Mouse (Mus musculus) ES-E14 (cell line): ENCODE results near the gene Klhl20.

ENCODE experiments used
- HCFC1 ChIP-seq: IDR thresholded peaks from 2 replicates; pipeline ENCODE4 v1.6.1; 2012; ENCODE audit warnings: low read length, inconsistent platforms, borderline replicate concordance; ENCODE audit not compliant: insufficient read depth
- ZNF384 ChIP-seq: IDR thresholded peaks from 2 replicates; pipeline ENCODE4 v1.6.1; 2012; ENCODE audit warnings: low read depth, low read length, inconsistent platforms

GRCm38 (mm10) chr1:161147888-161148287 is 16.6 kb upstream of the Klhl20 start:
- TF ChIP-seq ZNF384 (no peak), HCFC1 (no peak)
